8 mouse cellular contexts compared by ENCODE assay signal in genomic region chr1:30950456-30950835, GRCm38 (mm10). TPM values are rescaled to one million over a fixed set of nuclear protein-coding genes. Genes with fewer than 3 reads are reported as not detected.
A peak's percentile ranks its signal among the peaks of the same experiment; 100 is the strongest.
DNase-seq lines count a peak whose midpoint lies in the region; ATAC-seq and TF ChIP-seq lines count a peak whose summit lies in the region.

No protein-coding gene starts in this region.

- peaks cover 13% of the 10 kb centered on the region for H3K4me1 ChIP-seq in forebrain, embryonic 14.5 days (ENCODE audit: control insufficient read depth, insufficient read depth, low read length)
- H3K4me1 ChIP-seq in liver, embryonic 16.5 days (ENCODE audit: control insufficient read depth, low read depth, low read length), result peaks cover 4% of the 10 kb centered on the region

- 26% methylated on average over 5 of the region's 5 CpGs for WGBS in forebrain, embryonic 14.5 days
- WGBS in liver, embryonic 16.5 days (ENCODE audit: insufficient replicate concordance), result 31% methylated on average over 5 of the region's 5 CpGs

- peak overlapping the region; percentile 29 for H3K4me3 ChIP-seq in C2C12 (ENCODE audit: insufficient read depth, poor library complexity, severe bottlenecking)
- H3K4me3 ChIP-seq in forebrain, embryonic 14.5 days (ENCODE audit: low read depth, low read length), result peak overlapping the region; percentile 88
- peak overlapping the region; percentile 90 for H3K4me3 ChIP-seq in liver, embryonic 16.5 days (ENCODE audit: low read depth, low read length)

- peaks cover 38% of the 10 kb centered on the region for H3K79me2 ChIP-seq in C2C12 (ENCODE audit: control insufficient read depth, insufficient read depth)

- no peaks in the 10 kb centered on the region for H3K27me3 ChIP-seq in C2C12 (ENCODE audit: control insufficient read depth, insufficient read depth, insufficient read length)
- H3K27me3 ChIP-seq in forebrain, embryonic 14.5 days (replicated peaks; ENCODE audit: control insufficient read depth, insufficient read depth, low read length), result no peaks in the 10 kb centered on the region
- H3K27me3 ChIP-seq in liver, embryonic 16.5 days (ENCODE audit: control insufficient read depth, insufficient read depth, low read depth, low read length), result no peaks in the 10 kb centered on the region

- peaks cover 12% of the 10 kb centered on the region for H3K36me3 ChIP-seq in C2C12 (ENCODE audit: control insufficient read depth, insufficient read depth)
- 0 out of 2 replicates have a peak, but pooled peaks cover 3% of the 10 kb centered on the region for H3K36me3 ChIP-seq in forebrain, embryonic 14.5 days (ENCODE audit: control insufficient read depth, insufficient read depth, low read length)
- no peaks in the 10 kb centered on the region for H3K36me3 ChIP-seq in liver, embryonic 16.5 days (ENCODE audit: control insufficient read depth, insufficient read depth)

- peak overlapping the region; percentile 99 for H3K27ac ChIP-seq in forebrain, embryonic 14.5 days (ENCODE audit: low read depth, low read length)
- H3K27ac ChIP-seq in liver, embryonic 16.5 days (ENCODE audit: low read length), result peak overlapping the region; percentile 98

- no peak for TF ChIP-seq CTCF in C2C12 (IDR thresholded peaks at IDR 0.05; ENCODE audit: control insufficient read depth, insufficient read depth, insufficient read length)

- H3ac ChIP-seq in C2C12 (ENCODE audit: control insufficient read depth, insufficient read length, low read depth), result peak overlapping the region; percentile 48

- H3K79me3 ChIP-seq in C2C12 (ENCODE audit: low read depth), result peaks cover 30% of the 10 kb centered on the region

- DNase-seq in cerebellum, adult 9-10 months, result peak; percentile 49
- DNase-seq in cerebellum, postnatal 25 days, result no peak
- DNase-seq in forebrain, embryonic 14.5 days (ENCODE audit: low spot score), result no peak
- DNase-seq in ovary, adult 18-20 months (ENCODE audit: low spot score), result no peak
- no peak for DNase-seq in Muller cell, postnatal 12 days (ENCODE audit: inconsistent ontology term)

- no peak for ATAC-seq in forebrain, embryonic 14.5 days
- no peak for ATAC-seq in liver, embryonic 16.5 days (ENCODE audit: low read depth)
- ATAC-seq in monocyte, adult 5-6 weeks (replicated peaks; ENCODE audit: insufficient number of reproducible peaks, low FRiP score, low TSS enrichment, poor library complexity, severe bottlenecking), result no peak

- H3K4me2 ChIP-seq in forebrain, embryonic 14.5 days (ENCODE audit: low read length), result peak overlapping the region; percentile 56
- peak overlapping the region; percentile 67 for H3K4me2 ChIP-seq in liver, embryonic 16.5 days (ENCODE audit: low read depth, low read length)

- no peaks in the 10 kb centered on the region for H3K9me3 ChIP-seq in forebrain, embryonic 14.5 days (replicated peaks; ENCODE audit: control insufficient read depth, low read length)
- H3K9me3 ChIP-seq in liver, embryonic 16.5 days (replicated peaks; ENCODE audit: control insufficient read depth, low read length), result no peaks in the 10 kb centered on the region

- H3K9ac ChIP-seq in forebrain, embryonic 14.5 days (ENCODE audit: low read length), result peak overlapping the region; percentile 87
- peak overlapping the region; percentile 78 for H3K9ac ChIP-seq in liver, embryonic 16.5 days (ENCODE audit: low read depth, low read length)

TF ChIP-seq in C2C12, 6 proteins besides CTCF, POLR2A, EP300 and RAD21:
- TF ChIP-seq FOSL1 (IDR thresholded peaks at IDR 0.05; ENCODE audit: insufficient read depth, low read length, poor library complexity, severe bottlenecking) (no peak), USF1 (IDR thresholded peaks at IDR 0.05; ENCODE audit: low read depth) (no peak), MYOG (IDR thresholded peaks at IDR 0.05; ENCODE audit: control insufficient read depth, extremely low read depth, insufficient read length) (no peak), CEBPB (IDR thresholded peaks at IDR 0.05; ENCODE audit: low read depth) (no peak), MAX (IDR thresholded peaks at IDR 0.05) (no peak), MYOD1 (IDR thresholded peaks at IDR 0.05; ENCODE audit: control insufficient read depth, insufficient read length, low read depth) (no peak)

RNA-seq across cellular contexts. Expression of gene AC153137.1, which starts 27.3 kb away (rescaled TPM):
- 0.11 TPM for polyA plus RNA-seq in C2C12 (2012; fragmentation: generic; extraction: Trizol)
- polyA plus RNA-seq in forebrain, embryonic 14.5 days (2014; fragmentation: Nextera tagmentation; extraction: Ambion mirVana), result not detected in 2 replicates
- not detected in 2 replicates for polyA plus RNA-seq in liver, embryonic 16.5 days (2015; fragmentation: Nextera tagmentation; extraction: Ambion mirVana)
- total RNA-seq in monocyte, adult 5-6 weeks (2017), result not detected in 3 replicates

Comparison
In these comparisons a context has a peak if more than half of its experiments do, and no peak if none do; other contexts are left out.
1. H3K4me3 ChIP-seq: peak in every context shown above with its lines; median percentile 90 in liver, embryonic 16.5 days; 88 in forebrain, embryonic 14.5 days; 29 in C2C12.